Mouse (Mus musculus) CD8-positive naive resting alpha-beta T cell, adult 2 months (primary cell): ENCODE measurements around the gene 4930519P11Rik.

Experiments used
- DNase-seq, 2 experiments: peaks; one replicate each; pipeline ENCODE4 v3.0.0; 2022; ENCODE audit warnings: low read depth in 2 of 2, low spot score in 2 of 2

4930519P11Rik gene

GRCm38 (mm10) chr2:154633039-154633742 lies 20.0 kb upstream of the 4930519P11Rik start:
- no peak for DNase-seq

- DNase-seq, result no peak
These were observed 19.1 kb upstream of the 4930519P11Rik start for GRCm38 (mm10) chr2:154632203-154632780.

GRCm38 (mm10) chr2:154630531-154630930 lies 17.3 kb upstream of the 4930519P11Rik start:
- no peak for DNase-seq

GRCm38 (mm10) chr2:154624137-154624536 lies 10.9 kb upstream of the 4930519P11Rik start:
- DNase-seq, result peak in 1 of 2 experiments; percentile 20

GRCm38 (mm10) chr2:154621684-154622083 lies 8.4 kb upstream of the 4930519P11Rik start:
- no peak for DNase-seq

- DNase-seq, result no peak
These were observed 3.8 kb upstream of the 4930519P11Rik start for GRCm38 (mm10) chr2:154617061-154617460.

GRCm38 (mm10) chr2:154615674-154616073 lies 2.4 kb upstream of the 4930519P11Rik start:
- peak in 1 of 2 experiments; percentile 35 for DNase-seq

- DNase-seq, result no peak
These were observed 1.8 kb upstream of the 4930519P11Rik start for GRCm38 (mm10) chr2:154614841-154615576.

- no peak for DNase-seq
These were observed 4.0 kb downstream of the 4930519P11Rik start for GRCm38 (mm10) chr2:154609050-154609767.

GRCm38 (mm10) chr2:154606965-154607364 lies 6.3 kb downstream of the 4930519P11Rik start:
- no peak for DNase-seq

- DNase-seq, result peak in 1 of 2 experiments; percentile 19
These were observed 9.1 kb downstream of the 4930519P11Rik start for GRCm38 (mm10) chr2:154604156-154604555.

- DNase-seq, result peak; percentile 94 to 98
These were observed 9.5 kb downstream of the 4930519P11Rik start, which contains the start of gene Pxmp4 for GRCm38 (mm10) chr2:154603638-154604153. Gene Pxmp4, minus strand, starts transcription at chr2:154603708.

GRCm38 (mm10) chr2:154603007-154603637 lies 10.1 kb downstream of the 4930519P11Rik start:
- no peak for DNase-seq

- no peak for DNase-seq
These were observed 11.9 kb downstream of the 4930519P11Rik start for GRCm38 (mm10) chr2:154601324-154601723.

- no peak for DNase-seq
These were observed 12.7 kb downstream of the 4930519P11Rik start for GRCm38 (mm10) chr2:154600586-154600985.

GRCm38 (mm10) chr2:154597399-154597798 lies 15.8 kb downstream of the 4930519P11Rik start:
- no peak for DNase-seq

GRCm38 (mm10) chr2:154595775-154596174 lies 17.5 kb downstream of the 4930519P11Rik start:
- DNase-seq, result no peak

- DNase-seq, result peak; percentile 26 to 40
These were observed 20.2 kb downstream of the 4930519P11Rik start for GRCm38 (mm10) chr2:154593025-154593424.

- DNase-seq, result no peak
These were observed 22.0 kb downstream of the 4930519P11Rik start for GRCm38 (mm10) chr2:154591239-154591638.

GRCm38 (mm10) chr2:154589051-154589450 lies 24.2 kb downstream of the 4930519P11Rik start:
- DNase-seq, result no peak
